Mouse (Mus musculus) embryonic facial prominence, embryonic 10.5 days (tissue): ENCODE measurements around the gene Babam2. TPM values are rescaled to one million over a fixed set of nuclear protein-coding genes. Genes with fewer than 3 reads are reported as not detected.

ENCODE experiments used
- DNase-seq: peaks from one replicate; pipeline ENCODE4 v3.0.0-alpha.2; 2017; ENCODE audit warnings: low spot score
- H3K27ac ChIP-seq: fragments of 300-500 bp; sonication (generic); replicated peaks from 2 replicates; pipeline ENCODE4 v1.5.1; 2016; ENCODE audit warnings: mild to moderate bottlenecking
- H3K27me3 ChIP-seq: fragments of 300-500 bp; sonication (generic); replicated peaks from 2 replicates; pipeline ENCODE4 v1.6.1; 2016; ENCODE audit warnings: low read depth, mild to moderate bottlenecking; ENCODE audit not compliant: poor library complexity, severe bottlenecking
- H3K36me3 ChIP-seq: fragments of 300-500 bp; sonication (generic); replicated peaks from 2 replicates; pipeline ENCODE4 v1.6.1; 2016; ENCODE audit warnings: mild to moderate bottlenecking, moderate library complexity
- H3K4me1 ChIP-seq: fragments of 300-500 bp; sonication (generic); 2 replicates; pipeline ENCODE4 v1.6.1; 2016
- H3K4me3 ChIP-seq: fragments of 300-500 bp; sonication (generic); 2 replicates; pipeline ENCODE4 v1.5.1; 2016; ENCODE audit warnings: mild to moderate bottlenecking, moderate library complexity
- H3K9me3 ChIP-seq: fragments of 300-500 bp; sonication (generic); 2 replicates; pipeline ENCODE4 v1.6.1; 2016; ENCODE audit warnings: mild to moderate bottlenecking
- WGBS: fragments of 180-500 bp; shearing (Covaris S2); methylation state at CpG from one replicate; pipeline ENCODE4 v1.1.7; 2016; 5-methylcytosine and 5-hydroxymethylcytosine counted together
- polyA plus RNA-seq: library from polyadenylated mRNA; unstranded; fragments of >200 nt; fragmentation: Nextera tagmentation; extraction: Ambion mirVana; gene quantifications from 2 replicates; pipeline ENCODE4 v1.2.1, GENCODE M21; 2016

Babam2 gene
- polyA plus RNA-seq, 1 experiment from 2014 or later, result 47.0 TPM

DNA sequence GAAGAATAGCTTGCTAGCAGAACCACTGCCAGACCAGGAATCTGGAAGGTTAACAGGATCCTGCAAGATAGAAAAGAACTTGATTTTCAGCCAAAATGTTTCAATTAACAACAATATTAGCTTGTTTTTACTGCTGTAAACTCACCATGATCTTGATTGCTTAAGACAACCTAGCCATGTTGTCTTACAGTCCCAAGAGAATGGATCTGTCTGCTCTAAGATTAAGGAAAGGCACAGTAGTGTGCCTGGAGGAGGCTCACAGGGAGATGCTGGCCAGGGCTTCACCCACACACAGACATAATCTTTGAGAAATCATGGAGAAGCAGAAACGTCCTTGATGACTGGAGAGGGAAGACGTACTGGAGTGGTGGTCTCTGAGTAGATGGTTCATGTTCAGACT, 126.6 kb downstream of the Babam2 start:
- Histone ChIP-seq H3K4me1 (no peaks in the 10 kb centered on the region), H3K4me3 (no peak overlapping the region), H3K27ac (no peak overlapping the region), H3K27me3 (no peaks in the 10 kb centered on the region), H3K9me3 (no peaks in the 10 kb centered on the region), H3K36me3 (no peaks in the 10 kb centered on the region)
- no peak for DNase-seq
- WGBS, result 75% methylated on average over 2 of the region's 2 CpGs

DNA sequence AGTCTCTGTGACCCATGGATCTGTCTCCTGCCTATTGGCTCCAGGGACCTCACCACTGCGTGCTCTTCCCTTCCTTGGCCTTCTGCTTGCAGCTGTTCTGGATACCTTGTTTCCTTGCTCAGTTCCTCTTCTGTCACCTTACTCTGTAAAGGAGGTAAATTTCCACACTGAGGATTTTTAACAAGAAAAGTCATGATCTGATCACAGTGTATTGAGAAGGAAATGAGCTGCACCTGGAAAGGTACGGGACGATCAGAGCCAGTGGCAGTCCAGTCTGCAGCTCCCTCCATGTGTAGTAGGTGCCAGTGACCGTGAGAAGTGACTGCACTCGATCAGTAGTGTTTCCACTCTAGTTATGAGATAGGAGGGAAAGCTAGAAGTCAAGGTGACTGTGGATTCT, 129.8 kb downstream of the Babam2 start:
- Histone ChIP-seq H3K27me3 (no peaks in the 10 kb centered on the region), H3K27ac (no peak overlapping the region), H3K36me3 (no peaks in the 10 kb centered on the region), H3K4me1 (no peaks in the 10 kb centered on the region), H3K4me3 (no peak overlapping the region), H3K9me3 (no peaks in the 10 kb centered on the region)
- no peak for DNase-seq
- 92% methylated on average over 5 of the region's 5 CpGs for WGBS

DNA sequence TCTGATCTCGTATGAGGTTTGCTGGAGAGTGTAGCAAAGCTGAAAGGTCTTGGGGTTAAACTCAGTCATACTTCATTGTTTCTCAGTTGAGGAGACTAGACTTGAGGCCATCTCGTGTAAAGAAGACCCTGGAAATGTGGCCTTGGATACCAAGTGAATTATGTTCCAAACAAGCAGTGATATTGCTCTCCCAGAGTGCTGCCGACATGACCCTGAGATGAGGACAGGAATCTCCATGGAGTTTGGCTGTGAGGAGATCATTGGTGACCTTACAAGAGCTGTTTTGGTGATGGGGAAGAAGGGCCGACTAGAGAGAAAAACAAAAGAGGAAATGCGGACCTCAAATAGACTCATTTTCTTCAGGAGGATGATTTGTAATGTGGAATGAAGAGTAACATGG, 130.4 kb downstream of the Babam2 start:
- no peak overlapping the region for H3K27ac ChIP-seq
- no peaks in the 10 kb centered on the region for H3K27me3 ChIP-seq
- no peaks in the 10 kb centered on the region for H3K4me1 ChIP-seq
- H3K36me3 ChIP-seq, result no peaks in the 10 kb centered on the region
- WGBS, result 89% methylated on average over 5 of the region's 5 CpGs
- DNase-seq, result no peak
- no peaks in the 10 kb centered on the region for H3K9me3 ChIP-seq
- no peak overlapping the region for H3K4me3 ChIP-seq

DNA sequence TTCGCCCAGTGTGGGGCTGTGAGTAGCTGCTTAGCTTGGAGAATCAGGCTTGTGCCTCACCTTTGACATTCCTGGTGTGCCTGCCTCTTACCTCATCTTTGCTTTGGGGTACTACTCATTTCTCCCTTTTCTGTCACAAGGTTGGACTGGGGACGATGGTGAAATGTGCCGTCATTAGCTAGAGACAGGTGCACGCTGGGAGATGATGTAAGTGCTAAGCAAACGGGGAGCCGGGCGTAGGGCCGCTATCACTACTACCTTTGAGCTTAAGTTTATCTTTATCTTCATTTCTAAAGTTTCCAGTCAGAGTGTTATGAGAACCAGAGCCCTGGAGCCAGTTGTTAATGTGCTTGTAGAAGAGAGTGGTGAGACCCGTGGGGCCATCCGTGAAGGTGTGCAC, 131.3 kb downstream of the Babam2 start:
- Histone ChIP-seq H3K36me3 (no peaks in the 10 kb centered on the region), H3K27ac (no peak overlapping the region), H3K4me3 (no peak overlapping the region), H3K27me3 (no peaks in the 10 kb centered on the region), H3K4me1 (no peaks in the 10 kb centered on the region), H3K9me3 (no peaks in the 10 kb centered on the region)
- no peak for DNase-seq
- 95% methylated on average over 10 of the region's 10 CpGs for WGBS

DNA sequence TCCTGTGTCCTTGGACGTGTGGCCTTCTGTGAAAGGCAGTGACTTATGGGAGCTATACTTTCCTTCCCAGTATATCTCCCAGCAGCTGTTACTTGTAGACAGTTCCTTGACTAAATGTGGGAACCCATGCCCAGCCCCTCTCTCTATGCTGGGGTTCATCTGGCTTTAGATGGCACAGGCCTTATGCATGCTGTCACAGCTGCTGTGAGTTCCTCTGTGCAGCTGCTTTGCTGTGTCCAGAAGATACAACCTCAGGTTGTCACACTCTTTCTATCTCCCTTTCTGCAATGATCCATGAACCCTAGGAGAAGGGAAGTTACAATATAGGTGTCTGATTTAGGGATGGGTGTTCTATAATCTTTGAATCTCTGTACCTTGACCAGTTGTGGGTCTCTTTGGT, 132.1 kb downstream of the Babam2 start:
- Histone ChIP-seq H3K36me3 (no peaks in the 10 kb centered on the region), H3K27me3 (no peaks in the 10 kb centered on the region), H3K4me1 (no peaks in the 10 kb centered on the region), H3K9me3 (peaks cover 1% of the 10 kb centered on the region; the same call in 1 of the 2 replicates), H3K27ac (no peak overlapping the region), H3K4me3 (no peak overlapping the region)
- WGBS, result 72% methylated on average over 1 of the region's 1 CpGs
- no peak for DNase-seq

DNA sequence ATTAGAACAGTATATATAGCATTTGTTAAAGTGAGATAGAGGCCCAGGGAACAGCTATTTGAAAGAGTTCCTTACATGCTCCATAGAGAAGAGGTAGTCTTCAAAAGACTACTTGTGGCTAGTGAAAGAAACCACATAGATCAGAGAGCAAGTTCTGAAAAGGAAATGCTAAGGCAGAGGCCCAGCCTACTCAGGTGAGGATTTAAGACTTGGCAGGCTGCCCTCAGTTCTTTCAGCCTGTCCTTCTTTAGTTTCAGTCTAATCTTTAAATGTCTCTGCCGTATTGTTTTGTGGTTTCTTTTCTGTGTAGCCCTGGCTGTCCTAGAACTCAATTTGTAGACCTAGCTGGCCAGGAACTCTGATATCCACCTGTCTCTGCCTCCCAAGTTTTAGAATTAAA, 134.1 kb downstream of the Babam2 start:
- no peaks in the 10 kb centered on the region for H3K36me3 ChIP-seq
- no peak overlapping the region for H3K27ac ChIP-seq
- no peak overlapping the region for H3K4me3 ChIP-seq
- no peaks in the 10 kb centered on the region for H3K4me1 ChIP-seq
- no peak for DNase-seq
- WGBS, result 91% methylated on average over 1 of the region's 1 CpGs
- no peaks in the 10 kb centered on the region for H3K27me3 ChIP-seq
- peaks cover 9% of the 10 kb centered on the region; the same call in 1 of the 2 replicates for H3K9me3 ChIP-seq

DNA sequence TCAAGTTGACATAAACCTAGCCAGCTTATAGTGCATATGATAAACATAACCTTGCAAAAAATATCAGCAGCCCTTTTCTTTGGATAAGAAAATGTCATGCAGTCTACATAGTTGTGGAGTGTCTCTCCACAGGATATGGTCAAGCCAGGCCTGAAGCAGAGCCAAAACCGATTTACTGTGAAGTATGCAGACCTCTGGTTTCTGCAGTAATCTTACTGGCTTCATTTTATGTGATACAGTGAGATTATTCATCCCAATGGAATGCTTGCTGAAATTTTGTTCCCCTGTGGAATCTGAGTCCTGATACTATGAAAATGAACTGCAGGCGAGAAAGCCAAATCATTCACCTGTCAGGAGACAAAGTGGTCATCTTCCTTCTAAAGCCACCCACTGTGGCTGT, 138.2 kb downstream of the Babam2 start:
- Histone ChIP-seq H3K4me1 (no peaks in the 10 kb centered on the region), H3K4me3 (no peak overlapping the region), H3K27ac (no peak overlapping the region), H3K9me3 (peaks cover 12% of the 10 kb centered on the region; the same call in 1 of the 2 replicates), H3K27me3 (no peaks in the 10 kb centered on the region), H3K36me3 (no peaks in the 10 kb centered on the region)
- 90% methylated on average over 2 of the region's 2 CpGs for WGBS
- no peak for DNase-seq

DNA sequence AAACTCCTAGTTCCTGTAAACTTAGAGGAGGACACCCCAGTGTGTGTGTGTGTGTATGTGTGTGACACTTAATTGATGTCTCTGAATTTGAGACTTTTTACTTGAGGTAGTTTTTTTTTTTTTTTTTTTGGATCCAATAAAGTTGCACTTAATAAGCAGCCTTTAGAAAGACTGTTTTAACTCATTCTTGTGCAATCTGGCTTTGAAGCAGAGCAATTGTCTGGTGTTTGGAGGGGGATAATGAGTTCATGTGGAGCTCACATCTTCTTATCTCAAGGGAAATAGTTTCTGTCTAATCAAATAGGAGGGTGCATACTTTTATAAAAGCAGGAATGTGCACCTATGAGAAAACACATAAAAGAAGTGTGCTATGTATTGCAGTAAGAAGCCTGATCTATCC, 142.5 kb downstream of the Babam2 start:
- H3K4me3 ChIP-seq, result no peak overlapping the region
- no peak for DNase-seq
- H3K27ac ChIP-seq, result no peak overlapping the region
- H3K36me3 ChIP-seq, result no peaks in the 10 kb centered on the region
- peaks cover 7% of the 10 kb centered on the region; the same call in 1 of the 2 replicates for H3K9me3 ChIP-seq
- no peaks in the 10 kb centered on the region for H3K27me3 ChIP-seq
- H3K4me1 ChIP-seq, result no peaks in the 10 kb centered on the region

DNA sequence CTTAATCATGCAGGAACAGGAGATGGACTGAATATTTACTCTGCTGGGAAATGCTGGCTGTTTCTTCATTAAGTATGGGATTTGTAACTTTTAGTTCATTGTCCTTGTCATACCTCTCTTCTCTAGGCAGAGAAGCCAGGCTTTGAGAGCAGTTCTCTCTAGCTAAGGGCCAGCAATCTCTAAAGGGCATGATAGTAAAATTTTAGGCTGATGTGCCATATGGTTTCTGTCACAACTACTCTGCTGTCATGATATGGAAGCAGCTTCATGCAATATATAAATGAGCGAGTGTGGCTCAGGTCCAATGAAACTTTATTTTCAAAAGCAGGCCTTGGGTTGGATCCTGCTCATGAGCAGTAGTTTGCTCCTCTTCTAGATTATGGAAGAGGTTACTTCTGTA, 142.9 kb downstream of the Babam2 start:
- no peaks in the 10 kb centered on the region for H3K4me1 ChIP-seq
- H3K4me3 ChIP-seq, result no peak overlapping the region
- no peak for DNase-seq
- WGBS, result 91% methylated on average over 1 of the region's 1 CpGs
- H3K36me3 ChIP-seq, result no peaks in the 10 kb centered on the region
- H3K27ac ChIP-seq, result no peak overlapping the region
- peaks cover 3% of the 10 kb centered on the region; the same call in 1 of the 2 replicates for H3K9me3 ChIP-seq
- no peaks in the 10 kb centered on the region for H3K27me3 ChIP-seq

DNA sequence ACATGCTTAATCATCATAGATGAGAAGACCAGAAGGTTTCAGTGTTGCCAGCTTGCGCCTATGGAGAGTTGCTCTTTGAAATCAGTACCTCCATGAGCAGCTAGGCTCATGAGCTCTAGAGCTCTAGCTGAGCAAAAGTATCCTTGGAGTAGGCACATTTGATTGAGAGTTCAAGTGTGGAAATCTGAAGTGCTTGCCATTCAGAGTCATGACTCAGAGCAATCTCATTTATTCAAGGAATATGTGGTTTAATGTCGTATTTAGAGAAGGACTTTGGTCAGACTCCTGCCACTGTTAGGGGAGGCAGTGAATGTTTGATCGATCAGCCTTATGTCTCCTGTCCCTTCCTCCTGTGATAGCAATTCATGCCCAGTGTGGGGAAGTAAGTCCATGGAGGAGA, 147.4 kb downstream of the Babam2 start:
- DNase-seq, result no peak
- Histone ChIP-seq H3K9me3 (no peaks in the 10 kb centered on the region), H3K4me1 (no peaks in the 10 kb centered on the region), H3K4me3 (no peak overlapping the region), H3K27me3 (no peaks in the 10 kb centered on the region), H3K36me3 (no peaks in the 10 kb centered on the region), H3K27ac (no peak overlapping the region)
- 98% methylated on average over 3 of the region's 3 CpGs for WGBS

DNA sequence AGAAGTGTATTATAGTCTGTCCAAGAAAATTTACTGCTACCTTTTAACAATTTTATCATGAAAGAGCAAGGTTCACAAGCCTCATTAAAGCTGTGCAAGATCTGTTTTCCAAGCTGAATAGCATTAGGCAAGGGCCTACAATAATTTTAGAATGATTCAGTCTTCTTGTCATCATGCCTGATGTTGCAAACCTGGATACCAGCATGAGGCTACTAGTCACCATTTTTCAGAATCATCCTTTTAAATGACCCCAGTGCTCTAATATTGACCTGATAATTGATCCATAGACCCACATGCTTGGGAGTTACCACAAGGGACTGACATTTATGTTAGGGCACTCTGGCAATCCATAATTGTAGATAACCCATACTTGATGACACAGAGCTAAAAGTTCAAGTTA, 149.5 kb downstream of the Babam2 start:
- H3K27me3 ChIP-seq, result no peaks in the 10 kb centered on the region
- H3K4me3 ChIP-seq, result no peak overlapping the region
- no peaks in the 10 kb centered on the region for H3K36me3 ChIP-seq
- no peak overlapping the region for H3K27ac ChIP-seq
- DNase-seq, result no peak
- no peaks in the 10 kb centered on the region for H3K4me1 ChIP-seq
- no peaks in the 10 kb centered on the region for H3K9me3 ChIP-seq

DNA sequence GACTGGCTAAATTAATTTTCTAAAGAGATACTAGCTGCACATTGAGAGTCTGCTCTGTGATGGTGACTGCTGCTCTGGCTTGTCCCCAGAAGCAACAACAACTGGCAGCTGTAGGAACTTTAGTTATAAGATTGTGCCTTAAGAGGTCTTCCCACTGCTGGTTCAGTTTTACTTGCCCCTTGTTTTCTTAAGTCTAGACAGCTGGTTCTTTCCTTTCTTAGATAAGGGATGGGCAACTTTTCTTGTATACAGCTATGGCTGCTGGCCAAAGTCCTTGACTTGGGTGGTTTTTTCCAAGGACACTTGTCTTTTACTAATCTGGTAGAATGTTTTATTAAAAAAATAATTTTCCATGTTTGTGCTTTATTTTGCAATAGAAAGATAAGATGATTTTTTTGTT, 151.5 kb downstream of the Babam2 start:
- H3K4me1 ChIP-seq, result no peaks in the 10 kb centered on the region
- H3K27me3 ChIP-seq, result no peaks in the 10 kb centered on the region
- H3K9me3 ChIP-seq, result no peaks in the 10 kb centered on the region
- H3K27ac ChIP-seq, result no peak overlapping the region
- DNase-seq, result no peak
- no peaks in the 10 kb centered on the region for H3K36me3 ChIP-seq
- no peak overlapping the region for H3K4me3 ChIP-seq

DNA sequence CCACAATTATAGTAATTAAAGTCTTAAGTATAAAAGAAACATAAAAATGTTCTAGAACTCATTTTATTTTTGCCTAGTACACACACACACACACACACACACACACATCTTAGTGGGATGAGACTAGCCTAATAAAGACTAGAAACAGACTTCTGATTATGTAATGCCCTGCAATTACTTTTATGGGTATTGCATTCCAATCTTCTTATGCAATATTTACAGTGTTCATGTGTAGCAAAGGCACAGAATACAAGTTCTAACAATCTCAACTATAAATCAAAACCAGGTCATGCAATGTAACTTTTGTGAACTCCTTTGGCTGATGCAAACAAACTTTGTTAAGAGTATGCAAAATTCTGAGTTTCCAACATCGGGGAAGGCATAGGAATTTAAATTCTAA, 155.3 kb downstream of the Babam2 start:
- no peaks in the 10 kb centered on the region for H3K36me3 ChIP-seq
- H3K27me3 ChIP-seq, result no peaks in the 10 kb centered on the region
- H3K27ac ChIP-seq, result no peak overlapping the region
- no peak overlapping the region for H3K4me3 ChIP-seq
- DNase-seq, result no peak
- 95% methylated on average over 1 of the region's 1 CpGs for WGBS
- no peaks in the 10 kb centered on the region for H3K4me1 ChIP-seq
- H3K9me3 ChIP-seq, result no peaks in the 10 kb centered on the region

DNA sequence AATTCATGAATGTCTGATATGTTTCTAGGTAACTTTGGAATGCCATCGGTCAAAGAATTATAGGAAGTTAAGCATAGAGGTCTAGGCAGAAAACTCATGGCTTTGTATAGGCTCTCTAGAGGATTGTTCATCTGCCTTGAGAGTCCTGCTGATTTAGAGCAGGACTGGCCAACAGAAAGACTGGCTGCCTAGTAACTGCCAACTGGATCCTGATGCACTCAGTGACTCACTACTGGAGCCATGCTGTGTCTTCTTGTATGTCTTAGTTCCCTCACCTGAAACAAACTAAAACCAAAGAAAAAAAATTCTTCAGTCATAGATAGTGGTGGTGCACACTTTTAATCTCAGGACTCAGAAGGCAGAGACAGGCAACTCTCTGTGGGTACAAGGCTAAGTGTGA, 156.3 kb downstream of the Babam2 start:
- Histone ChIP-seq H3K36me3 (no peaks in the 10 kb centered on the region), H3K9me3 (no peaks in the 10 kb centered on the region), H3K27ac (no peak overlapping the region), H3K27me3 (no peaks in the 10 kb centered on the region), H3K4me1 (no peaks in the 10 kb centered on the region), H3K4me3 (no peak overlapping the region)
- 97% methylated on average over 1 of the region's 1 CpGs for WGBS
- DNase-seq, result no peak
